In genomic region chrX:162901371-162902039, GRCm38 (mm10) we compare ENCODE assay signal across 8 mouse cellular contexts. TPM values are rescaled to one million over a fixed set of nuclear protein-coding genes. Genes with fewer than 3 reads are reported as not detected.
DNase-seq lines count a peak whose midpoint lies in the region; ATAC-seq and TF ChIP-seq lines count a peak whose summit lies in the region.

No protein-coding gene starts in this region.

- H3K27me3 ChIP-seq in C2C12 (ENCODE audit: control insufficient read depth, insufficient read depth, insufficient read length): no peaks in the 10 kb centered on the region
- H3K27me3 ChIP-seq in embryonic facial prominence, embryonic 14.5 days (replicated peaks; ENCODE audit: control insufficient read depth, insufficient read depth, low read length): no peaks in the 10 kb centered on the region
- no peaks in the 10 kb centered on the region for H3K27me3 ChIP-seq in heart, embryonic 13.5 days (replicated peaks)
- H3K27me3 ChIP-seq in kidney, embryonic 16.5 days (ENCODE audit: insufficient read depth, low read length): peaks cover 2% of the 10 kb centered on the region; the same call in 1 of the 2 replicates
- H3K27me3 ChIP-seq in liver, embryonic 16.5 days (ENCODE audit: control insufficient read depth, insufficient read depth, low read depth, low read length): peaks cover 2% of the 10 kb centered on the region; the same call in 1 of the 2 replicates
- no peaks in the 10 kb centered on the region for H3K27me3 ChIP-seq in stomach, embryonic 15.5 days (replicated peaks)

- peak overlapping the region; percentile 73 for H3K9ac ChIP-seq in embryonic facial prominence, embryonic 14.5 days (ENCODE audit: low read depth, low read length)
- peak overlapping the region; percentile 86 for H3K9ac ChIP-seq in heart, embryonic 13.5 days
- H3K9ac ChIP-seq in kidney, embryonic 16.5 days (replicated peaks; ENCODE audit: low read length): peak overlapping the region; percentile 71
- H3K9ac ChIP-seq in liver, embryonic 16.5 days (ENCODE audit: low read depth, low read length): peak overlapping the region; percentile 57
- H3K9ac ChIP-seq in stomach, embryonic 15.5 days: peak overlapping the region; percentile 46

- H3K4me1 ChIP-seq in embryonic facial prominence, embryonic 14.5 days (ENCODE audit: control insufficient read depth, insufficient read depth, low read length): 0 out of 2 replicates have a peak, but pooled peaks cover 3% of the 10 kb centered on the region
- 0 out of 2 replicates have a peak, but pooled peaks cover 6% of the 10 kb centered on the region for H3K4me1 ChIP-seq in heart, embryonic 13.5 days
- H3K4me1 ChIP-seq in kidney, embryonic 16.5 days (ENCODE audit: insufficient read depth, low read length): peaks cover 5% of the 10 kb centered on the region
- H3K4me1 ChIP-seq in liver, embryonic 16.5 days (ENCODE audit: control insufficient read depth, low read depth, low read length): no peaks in the 10 kb centered on the region
- H3K4me1 ChIP-seq in stomach, embryonic 15.5 days: no peaks in the 10 kb centered on the region

- H3K79me2 ChIP-seq in C2C12 (ENCODE audit: control insufficient read depth, insufficient read depth): peaks cover 12% of the 10 kb centered on the region

- no peaks in the 10 kb centered on the region for H3K79me3 ChIP-seq in C2C12 (ENCODE audit: low read depth)

- peak overlapping the region; percentile 79 for H3K27ac ChIP-seq in embryonic facial prominence, embryonic 14.5 days (replicated peaks; ENCODE audit: low read depth, low read length)
- H3K27ac ChIP-seq in heart, embryonic 13.5 days (replicated peaks): peak overlapping the region; percentile 83
- H3K27ac ChIP-seq in kidney, embryonic 16.5 days (ENCODE audit: low read length): peak overlapping the region; percentile 90
- H3K27ac ChIP-seq in liver, embryonic 16.5 days (ENCODE audit: low read length): peak overlapping the region; percentile 84
- peak overlapping the region; percentile 89 for H3K27ac ChIP-seq in stomach, embryonic 15.5 days

- no peaks in the 10 kb centered on the region for H3K9me3 ChIP-seq in embryonic facial prominence, embryonic 14.5 days (ENCODE audit: control insufficient read depth, low read length)
- H3K9me3 ChIP-seq in heart, embryonic 13.5 days: no peaks in the 10 kb centered on the region
- H3K9me3 ChIP-seq in kidney, embryonic 16.5 days (ENCODE audit: low read length): no peaks in the 10 kb centered on the region
- no peaks in the 10 kb centered on the region for H3K9me3 ChIP-seq in liver, embryonic 16.5 days (replicated peaks; ENCODE audit: control insufficient read depth, low read length)
- H3K9me3 ChIP-seq in stomach, embryonic 15.5 days: no peaks in the 10 kb centered on the region

- DNase-seq in adrenal gland, postnatal 10 days: peak; percentile 65
- peak; percentile 84 for DNase-seq in embryonic facial prominence, embryonic 14.5 days (ENCODE audit: low spot score)
- peak; percentile 45 for DNase-seq in neural tube, embryonic 10.5 days (ENCODE audit: extremely low spot score, low spot score)

- TF ChIP-seq CTCF in C2C12 (IDR thresholded peaks at IDR 0.05; ENCODE audit: control insufficient read depth, insufficient read depth, insufficient read length): no peak

- H3ac ChIP-seq in C2C12 (ENCODE audit: control insufficient read depth, insufficient read length, low read depth): peak overlapping the region; percentile 68

- peak; percentile 89 for ATAC-seq in embryonic facial prominence, embryonic 14.5 days (ENCODE audit: low read depth)
- peak; percentile 73 for ATAC-seq in heart, embryonic 13.5 days (ENCODE audit: extremely low read depth, insufficient number of reproducible peaks, low FRiP score, low TSS enrichment)
- peak; percentile 93 for ATAC-seq in kidney, embryonic 16.5 days (ENCODE audit: low FRiP score, low TSS enrichment)
- ATAC-seq in liver, embryonic 16.5 days (ENCODE audit: low read depth): peak; percentile 82
- ATAC-seq in stomach, embryonic 15.5 days (ENCODE audit: insufficient read depth, low FRiP score, low read depth): peak; percentile 87

- no peaks in the 10 kb centered on the region for H3K36me3 ChIP-seq in C2C12 (ENCODE audit: control insufficient read depth, insufficient read depth)
- no peaks in the 10 kb centered on the region for H3K36me3 ChIP-seq in embryonic facial prominence, embryonic 14.5 days (ENCODE audit: control insufficient read depth, insufficient read depth, low read length)
- no peaks in the 10 kb centered on the region for H3K36me3 ChIP-seq in heart, embryonic 13.5 days
- no peaks in the 10 kb centered on the region for H3K36me3 ChIP-seq in kidney, embryonic 16.5 days (ENCODE audit: insufficient read depth, low read length)
- no peaks in the 10 kb centered on the region for H3K36me3 ChIP-seq in liver, embryonic 16.5 days (ENCODE audit: control insufficient read depth, insufficient read depth)
- no peaks in the 10 kb centered on the region for H3K36me3 ChIP-seq in stomach, embryonic 15.5 days

- peak overlapping the region; percentile 37 for H3K4me3 ChIP-seq in C2C12 (ENCODE audit: insufficient read depth, poor library complexity, severe bottlenecking)
- peak overlapping the region; percentile 61 for H3K4me3 ChIP-seq in embryonic facial prominence, embryonic 14.5 days (ENCODE audit: low read depth, low read length)
- H3K4me3 ChIP-seq in heart, embryonic 13.5 days: peak overlapping the region; percentile 72
- peak overlapping the region; percentile 62 for H3K4me3 ChIP-seq in kidney, embryonic 16.5 days (ENCODE audit: low read length)
- H3K4me3 ChIP-seq in liver, embryonic 16.5 days (ENCODE audit: low read depth, low read length): peak overlapping the region; percentile 65
- peak overlapping the region; percentile 58 for H3K4me3 ChIP-seq in stomach, embryonic 15.5 days (replicated peaks)

- H3K4me2 ChIP-seq in embryonic facial prominence, embryonic 14.5 days (ENCODE audit: low read depth, low read length): peak overlapping the region; percentile 64
- peak overlapping the region; percentile 71 for H3K4me2 ChIP-seq in heart, embryonic 13.5 days
- H3K4me2 ChIP-seq in kidney, embryonic 16.5 days (replicated peaks; ENCODE audit: low read depth, low read length): peak overlapping the region; percentile 61
- peak overlapping the region; percentile 71 for H3K4me2 ChIP-seq in liver, embryonic 16.5 days (ENCODE audit: low read depth, low read length)
- H3K4me2 ChIP-seq in stomach, embryonic 15.5 days: peak overlapping the region; percentile 56

- WGBS in embryonic facial prominence, embryonic 14.5 days: 24% methylated on average over 12 of the region's 25 CpGs
- WGBS in heart, embryonic 13.5 days: 15% methylated on average over 25 of the region's 25 CpGs
- 25% methylated on average over 25 of the region's 25 CpGs for WGBS in kidney, embryonic 16.5 days
- WGBS in liver, embryonic 16.5 days (ENCODE audit: insufficient replicate concordance): 13% methylated on average over 25 of the region's 25 CpGs
- WGBS in stomach, embryonic 15.5 days: 17% methylated on average over 25 of the region's 25 CpGs

TF ChIP-seq in C2C12, 6 proteins besides CTCF, POLR2A, EP300 and RAD21:
- TF ChIP-seq CEBPB (IDR thresholded peaks at IDR 0.05; ENCODE audit: low read depth): peak; percentile 51
- no peak for TF ChIP-seq USF1 (IDR thresholded peaks at IDR 0.05; ENCODE audit: low read depth)

RNA-seq across cellular contexts. Expression of gene Ctps2, which starts 0.5 kb away (rescaled TPM):
- polyA plus RNA-seq in C2C12 (2012; fragmentation: generic; extraction: Trizol): 19.8 TPM
- total RNA-seq in adrenal gland, postnatal 10 days (2021): 10 to 100 TPM; 72.6 to 79.7 TPM
- polyA plus RNA-seq in embryonic facial prominence, embryonic 14.5 days (2014; fragmentation: Nextera tagmentation; extraction: Ambion mirVana): 77.7 and 99.7 TPM in 2 replicates
- polyA plus RNA-seq in heart, embryonic 13.5 days (2015; fragmentation: Nextera tagmentation; extraction: Ambion mirVana): 55.8 and 57.4 TPM in 2 replicates
- polyA plus RNA-seq in kidney, embryonic 16.5 days (2015; fragmentation: Nextera tagmentation; extraction: Ambion mirVana): 95.8 and 104 TPM in 2 replicates
- polyA plus RNA-seq in liver, embryonic 16.5 days (2015; fragmentation: Nextera tagmentation; extraction: Ambion mirVana): 45.8 and 51.5 TPM in 2 replicates
- 77.1 and 89.1 TPM in 2 replicates for polyA plus RNA-seq in stomach, embryonic 15.5 days (2015; fragmentation: Nextera tagmentation; extraction: Ambion mirVana)

RNA-seq across cellular contexts. Expression of gene Syap1, which starts 13.3 kb away (rescaled TPM):
- 9.4 TPM for polyA plus RNA-seq in C2C12 (2012; fragmentation: generic; extraction: Trizol)
- 10 to 100 TPM; 67.1 to 73.8 TPM for total RNA-seq in adrenal gland, postnatal 10 days (2021)
- 50.3 and 51.4 TPM in 2 replicates for polyA plus RNA-seq in embryonic facial prominence, embryonic 14.5 days (2014; fragmentation: Nextera tagmentation; extraction: Ambion mirVana)
- 22.9 TPM in 2 replicates for polyA plus RNA-seq in heart, embryonic 13.5 days (2015; fragmentation: Nextera tagmentation; extraction: Ambion mirVana)
- 42.5 and 44.0 TPM in 2 replicates for polyA plus RNA-seq in kidney, embryonic 16.5 days (2015; fragmentation: Nextera tagmentation; extraction: Ambion mirVana)
- polyA plus RNA-seq in liver, embryonic 16.5 days (2015; fragmentation: Nextera tagmentation; extraction: Ambion mirVana): 11.7 and 12.3 TPM in 2 replicates
- 37.8 and 38.0 TPM in 2 replicates for polyA plus RNA-seq in stomach, embryonic 15.5 days (2015; fragmentation: Nextera tagmentation; extraction: Ambion mirVana)

Comparison
In these comparisons a context has a peak if more than half of its experiments do, and no peak if none do; other contexts are left out.
1. Peak in every context shown above with its lines: DNase-seq, ATAC-seq, H3K4me3 ChIP-seq and H3K27ac ChIP-seq.